Mouse (Mus musculus): ENCODE results near the gene Slamf6.
"Not testable (repeated sequence)": the region's sequence is repeated elsewhere in the genome, so short reads cannot be mapped to it uniquely, and the experiment has no call there.

The Slamf6 gene

DNA sequence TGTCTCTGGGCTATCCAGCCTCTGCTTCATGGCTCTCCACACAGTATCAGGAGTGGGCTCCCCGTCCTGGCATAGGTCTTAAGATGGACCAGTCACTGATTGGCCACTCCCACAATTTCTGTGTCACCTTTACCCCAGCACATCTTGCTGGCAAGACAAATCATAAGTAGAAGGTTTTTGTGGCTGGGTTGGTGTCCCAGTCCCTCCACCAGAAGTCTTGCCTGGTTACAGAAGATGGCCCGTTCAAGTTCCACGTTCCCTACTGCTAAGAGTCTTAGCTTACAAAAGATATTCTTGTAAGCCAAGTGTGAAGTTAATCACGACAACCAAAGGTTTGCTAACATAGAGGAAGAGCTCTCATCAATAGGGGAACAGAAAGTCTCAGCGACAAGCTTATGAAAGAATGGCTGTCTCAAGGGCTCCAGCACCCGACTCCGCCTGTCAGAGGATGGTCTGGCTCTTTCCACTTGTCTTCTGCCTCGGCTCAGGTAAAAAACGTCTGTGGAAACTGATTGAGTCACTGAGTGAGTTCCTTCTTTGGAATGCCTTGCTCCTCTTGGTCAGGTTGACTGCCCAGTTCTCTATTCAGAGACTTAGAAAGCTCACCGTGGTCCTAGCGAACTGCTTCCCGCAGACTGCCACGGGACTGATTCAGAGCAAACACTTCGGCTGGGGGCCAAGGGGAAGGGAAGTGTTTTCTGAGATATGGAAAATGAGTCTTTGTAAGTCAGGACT lies at the start of gene Slamf6:
Slamf6 (plus strand) TSS at position 211 of the 735 bp plus-strand sequence.
- DNase-seq (ENCODE audit: low spot score) = peak; percentile 9

DNA sequence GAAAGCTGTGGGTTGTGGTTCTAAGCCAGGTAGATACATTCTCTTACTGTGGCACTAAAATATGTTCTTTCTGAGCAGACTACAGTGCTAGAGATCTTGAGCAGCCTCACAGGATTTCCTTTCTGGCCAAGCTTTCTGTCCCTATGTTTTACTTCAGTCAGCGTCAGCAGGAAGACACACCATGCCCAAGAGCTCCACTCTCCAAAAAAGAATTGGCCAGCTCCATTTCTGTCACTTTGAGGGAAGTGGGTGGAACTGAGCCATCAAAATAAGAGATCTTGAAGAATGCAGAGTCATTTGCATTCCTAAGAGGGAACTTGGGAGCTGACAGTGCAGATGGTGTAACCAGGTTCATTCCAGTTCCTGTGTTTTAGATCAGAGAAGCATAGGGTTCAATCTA lies 30.3 kb upstream of the Slamf6 start:
- DNase-seq (ENCODE audit: low spot score) = no peak

GRCm38 (mm10) chr1:171895364-171895763 lies 22.0 kb upstream of the Slamf6 start, which contains the start of gene Gm10521:
Gm10521 (plus strand) TSS chr1:171895664.
- not testable (repeated sequence) for DNase-seq (ENCODE audit: low spot score)

- no peak for DNase-seq (ENCODE audit: low spot score)
These were observed 13.3 kb upstream of the Slamf6 start for GRCm38 (mm10) chr1:171904011-171904410.

GRCm38 (mm10) chr1:171915638-171916458 lies 1.5 kb upstream of the Slamf6 start:
- DNase-seq (ENCODE audit: low spot score) = no peak

- no peak for DNase-seq (ENCODE audit: low spot score)
These were observed 1.0 kb downstream of the Slamf6 start for GRCm38 (mm10) chr1:171918136-171918920.

GRCm38 (mm10) chr1:171919193-171919592 lies 1.9 kb downstream of the Slamf6 start:
- no peak for DNase-seq (ENCODE audit: low spot score)

- DNase-seq (ENCODE audit: low spot score) = no peak
These were observed 2.7 kb downstream of the Slamf6 start for GRCm38 (mm10) chr1:171919901-171920510.

GRCm38 (mm10) chr1:171920989-171921621 lies 3.8 kb downstream of the Slamf6 start:
- no peak for DNase-seq (ENCODE audit: low spot score)

DNA sequence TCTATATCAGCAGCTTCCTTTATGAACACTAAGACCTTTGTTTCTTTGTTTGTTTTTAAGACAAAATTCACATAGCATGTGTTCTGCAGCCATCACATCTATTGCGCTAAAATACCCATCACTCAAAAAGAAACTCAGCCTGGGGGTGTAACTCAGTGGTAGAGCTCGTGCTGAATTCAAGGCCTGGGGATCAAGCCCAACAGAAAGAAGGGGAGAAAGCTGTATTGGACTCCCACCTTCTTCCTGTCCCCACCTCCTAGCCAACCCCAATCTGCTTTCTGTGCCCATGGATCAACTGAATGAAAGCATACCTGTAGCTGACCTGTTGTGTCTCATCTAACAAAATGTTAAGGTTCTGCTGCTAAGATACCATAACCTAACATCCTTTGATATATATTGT lies 4.3 kb downstream of the Slamf6 start:
- DNase-seq (ENCODE audit: low spot score) = no peak

DNA sequence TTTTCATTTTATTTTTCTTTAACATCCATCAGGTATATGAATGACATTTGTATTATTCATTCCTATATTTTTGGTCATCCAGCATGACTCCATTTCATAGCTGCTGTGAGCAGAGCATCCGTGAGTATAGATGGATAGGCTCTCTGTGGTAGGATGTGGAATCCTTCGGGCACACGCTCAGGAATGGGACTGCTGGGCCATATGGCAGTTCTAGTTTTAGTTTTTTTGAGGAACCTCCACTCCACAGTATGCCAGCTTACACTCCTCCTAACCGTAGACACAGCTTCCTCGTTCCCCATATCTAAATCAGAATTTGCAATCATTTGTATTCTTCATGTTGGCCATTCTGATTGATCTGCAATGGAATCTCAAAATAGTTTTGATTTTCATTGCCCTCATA lies 5.5 kb downstream of the Slamf6 start:
- DNase-seq (ENCODE audit: low spot score) = no peak

DNA sequence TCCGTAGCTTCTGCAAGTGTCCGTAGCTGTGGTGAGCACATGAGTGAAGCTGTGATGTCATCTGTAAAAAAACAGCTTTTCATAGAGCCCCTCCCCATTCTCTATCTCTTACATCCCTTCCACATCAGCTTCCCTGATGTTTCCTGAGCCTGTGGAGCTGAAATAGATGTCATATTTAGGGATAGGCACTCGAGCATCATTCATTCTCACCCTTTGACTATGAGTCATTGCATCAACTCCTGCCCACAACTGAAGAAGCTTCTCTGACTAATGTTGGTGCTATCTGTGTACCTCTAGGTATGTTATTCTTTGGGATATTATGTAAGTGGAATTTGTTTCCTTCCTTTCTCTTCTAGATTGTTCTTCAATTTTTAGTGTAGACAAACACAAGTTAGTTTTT lies 7.6 kb downstream of the Slamf6 start:
- no peak for DNase-seq (ENCODE audit: low spot score)

GRCm38 (mm10) chr1:171933851-171934250 lies 16.5 kb downstream of the Slamf6 start:
- no peak for DNase-seq (ENCODE audit: low spot score)

GRCm38 (mm10) chr1:171938952-171939948 lies 21.9 kb downstream of the Slamf6 start:
- no peak for DNase-seq (ENCODE audit: low spot score)

GRCm38 (mm10) chr1:171940626-171941025 lies 23.3 kb downstream of the Slamf6 start:
- DNase-seq (ENCODE audit: low spot score) = no peak

- no peak for DNase-seq (ENCODE audit: low spot score)
These were observed 29.2 kb downstream of the Slamf6 start for GRCm38 (mm10) chr1:171946447-171946995.

DNA sequence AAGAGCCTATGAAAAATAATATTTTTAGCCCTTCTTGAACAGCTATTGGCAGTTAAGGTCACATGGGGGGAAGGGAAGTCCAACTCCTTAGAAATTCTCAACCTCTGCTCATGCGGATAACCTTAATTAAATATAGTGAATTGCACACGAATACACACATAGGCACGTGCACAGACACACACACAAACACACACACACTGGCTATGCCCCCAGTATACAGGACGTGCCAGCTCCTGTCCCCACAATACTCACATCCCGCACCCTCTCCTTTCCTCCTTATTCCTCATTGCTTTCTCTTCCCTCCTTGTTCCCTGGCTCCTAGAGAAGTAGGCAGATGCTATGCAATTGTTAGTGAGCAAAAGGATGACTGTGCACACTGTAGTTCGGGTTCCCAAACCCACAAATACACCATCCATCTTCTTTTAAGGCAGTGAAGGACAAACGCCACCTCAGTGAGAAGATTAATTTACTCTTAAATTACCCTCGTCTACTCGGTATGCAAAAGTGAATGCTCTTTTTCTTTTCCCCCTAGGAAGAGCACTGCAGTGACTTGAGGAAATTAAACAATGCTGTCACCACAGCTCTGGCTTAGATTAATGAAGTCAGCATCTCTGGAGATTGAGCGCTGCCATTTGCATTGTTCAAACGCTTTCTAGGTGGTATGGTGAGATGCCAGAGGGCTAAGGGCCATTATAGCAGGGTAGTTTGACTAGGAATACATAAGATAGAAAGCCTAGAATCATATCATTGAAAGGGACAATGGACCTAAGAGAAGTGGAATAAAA lies 31.0 kb downstream of the Slamf6 start:
- DNase-seq (ENCODE audit: low spot score) = no peak

DNA sequence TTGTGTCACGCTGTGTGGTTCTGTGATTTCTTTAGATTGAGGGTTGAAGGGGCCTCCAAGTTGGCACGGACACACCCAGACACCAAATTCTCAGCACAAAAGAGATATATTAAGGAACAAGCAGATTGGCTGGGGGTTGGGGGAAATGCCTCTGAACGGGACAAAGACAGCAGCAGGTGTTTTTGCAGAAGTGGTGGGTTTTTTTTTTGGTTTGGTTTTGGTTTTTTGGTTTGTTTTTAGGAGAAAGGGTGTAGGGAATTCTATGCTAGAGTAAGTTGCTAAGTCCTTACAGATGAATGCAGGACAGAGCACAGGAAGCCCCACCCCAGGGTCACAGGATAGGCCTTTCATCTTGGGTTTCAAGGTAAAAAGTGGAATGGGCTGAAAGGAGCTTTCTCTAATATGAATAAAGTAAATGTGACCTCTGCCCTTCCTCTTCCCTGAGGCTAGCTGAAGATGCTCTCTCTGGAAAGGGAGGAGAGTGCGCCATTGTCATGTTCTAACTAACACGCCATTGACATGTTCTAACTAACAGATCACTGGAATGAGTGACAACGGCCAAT lies 31.7 kb downstream of the Slamf6 start:
- no peak for DNase-seq (ENCODE audit: low spot score)

- DNase-seq (ENCODE audit: low spot score) = no peak
These were observed 37.8 kb downstream of the Slamf6 start for GRCm38 (mm10) chr1:171955071-171955470.

Data from layer of hippocampus, adult 11-12 months (tissue).